Mouse (Mus musculus) lung, postnatal 0 days (tissue): ENCODE results near the gene Macf1.

ENCODE experiments used
- CTCF ChIP-seq: IDR thresholded peaks from 2 replicates; pipeline ENCODE4 v1.5.1; 2016; ENCODE audit warnings: antibody characterized with exemption, mild to moderate bottlenecking
- EP300 ChIP-seq: IDR thresholded peaks from 2 replicates; pipeline ENCODE4 v1.6.1; 2016; ENCODE audit warnings: antibody characterized with exemption, mild to moderate bottlenecking, control low read depth

GRCm38 (mm10) chr4:123732163-123732910 lies 48.2 kb upstream of the Macf1 start:
- no peak for TF ChIP-seq EP300
- TF ChIP-seq CTCF: no peak
